Mouse (Mus musculus) embryonic fibroblast, embryonic 13.5 days (primary cell): ENCODE measurements around the gene Il9r. TPM values are rescaled to one million over a fixed set of nuclear protein-coding genes. Genes with fewer than 3 reads are reported as not detected.

Experiments
- H3K27ac ChIP-seq: 2 replicates; pipeline ENCODE4 v1.5.1; 2012; ENCODE audit warnings: low read length, control low read depth, inconsistent platforms; ENCODE audit not compliant: insufficient read depth
- H3K4me1 ChIP-seq: 2 replicates; pipeline ENCODE4 v1.6.1; 2011; ENCODE audit warnings: low read length; ENCODE audit not compliant: control insufficient read depth, insufficient read depth
- H3K4me3 ChIP-seq: 2 replicates; pipeline ENCODE4 v1.5.1; 2011; ENCODE audit warnings: mild to moderate bottlenecking, control low read depth, low read length; ENCODE audit not compliant: insufficient read depth
- CTCF ChIP-seq: IDR thresholded peaks from 2 replicates; pipeline ENCODE4 v1.5.1; 2011; ENCODE audit warnings: mild to moderate bottlenecking, control low read depth, low read length, moderate library complexity, borderline replicate concordance; ENCODE audit not compliant: insufficient read depth
- POLR2A ChIP-seq: IDR thresholded peaks from 2 replicates; pipeline ENCODE4 v1.6.1; 2011; ENCODE audit warnings: low read depth, mild to moderate bottlenecking, control low read depth, low read length, moderate library complexity
- polyA plus RNA-seq: library from polyadenylated mRNA; stranded (reverse); fragments of >200 nt; gene quantifications from 2 replicates; pipeline ENCODE4 v1.2.4, GENCODE M21; 2011; ENCODE audit warnings: low read depth; ENCODE audit not compliant: missing spikeins, insufficient read length

Il9r gene
- not detected in 2 replicates for polyA plus RNA-seq

- TF ChIP-seq CTCF (no peak), POLR2A (no peak)
- Histone ChIP-seq H3K27ac (no peak within 1 kb of the TSS), H3K4me3 (no peak within 1 kb of the TSS), H3K4me1 (no peaks in the 10 kb centered on the region)
Observed at GRCm38 (mm10) chr11:32200075-32200601, at the start of gene Il9r. Gene Il9r, minus strand, starts transcription at chr11:32200279.

- H3K4me3 ChIP-seq: no peak overlapping the region
- TF ChIP-seq POLR2A (no peak), CTCF (no peak)
- no peak overlapping the region for H3K27ac ChIP-seq
- peaks cover 9% of the 10 kb centered on the region for H3K4me1 ChIP-seq
Observed at GRCm38 (mm10) chr11:32248350-32248749, 48.3 kb upstream of the Il9r start.

- Histone ChIP-seq H3K27ac (no peak overlapping the region), H3K4me1 (peaks cover 9% of the 10 kb centered on the region), H3K4me3 (no peak overlapping the region)
- TF ChIP-seq POLR2A (no peak), CTCF (no peak)
Observed at GRCm38 (mm10) chr11:32247068-32247467, 47.0 kb upstream of the Il9r start.

GRCm38 (mm10) chr11:32245614-32246013, 45.5 kb upstream of the Il9r start:
- no peaks in the 10 kb centered on the region for H3K4me1 ChIP-seq
- TF ChIP-seq POLR2A (no peak), CTCF (no peak)
- no peak overlapping the region for H3K4me3 ChIP-seq
- H3K27ac ChIP-seq: no peak overlapping the region

GRCm38 (mm10) chr11:32244617-32245016, 44.5 kb upstream of the Il9r start:
- H3K4me3 ChIP-seq: no peak overlapping the region
- TF ChIP-seq POLR2A (no peak), CTCF (no peak)
- H3K27ac ChIP-seq: no peak overlapping the region
- H3K4me1 ChIP-seq: no peaks in the 10 kb centered on the region

GRCm38 (mm10) chr11:32244064-32244463, 44.0 kb upstream of the Il9r start:
- Histone ChIP-seq H3K4me3 (no peak overlapping the region), H3K27ac (no peak overlapping the region), H3K4me1 (no peaks in the 10 kb centered on the region)
- TF ChIP-seq POLR2A (no peak), CTCF (no peak)

- Histone ChIP-seq H3K27ac (no peak overlapping the region), H3K4me3 (no peak overlapping the region), H3K4me1 (no peaks in the 10 kb centered on the region)
- TF ChIP-seq POLR2A (no peak), CTCF (no peak)
Observed at GRCm38 (mm10) chr11:32243205-32243955, 43.3 kb upstream of the Il9r start.

- Histone ChIP-seq H3K4me1 (no peaks in the 10 kb centered on the region), H3K27ac (no peak overlapping the region), H3K4me3 (no peak overlapping the region)
- TF ChIP-seq CTCF (no peak), POLR2A (no peak)
Observed at GRCm38 (mm10) chr11:32242209-32242608, 42.1 kb upstream of the Il9r start.

- H3K4me3 ChIP-seq: no peak overlapping the region
- TF ChIP-seq POLR2A (no peak), CTCF (no peak)
- H3K27ac ChIP-seq: no peak overlapping the region
- H3K4me1 ChIP-seq: no peaks in the 10 kb centered on the region
Observed at GRCm38 (mm10) chr11:32241391-32241790, 41.3 kb upstream of the Il9r start.
